Mouse (Mus musculus) gastrocnemius, postnatal 10 days (tissue): ENCODE measurements around the gene Med12l. TPM values are rescaled to one million over a fixed set of nuclear protein-coding genes. Genes with fewer than 3 reads are reported as not detected.
"Not testable (repeated sequence)": the region's sequence is repeated elsewhere in the genome, so short reads cannot be mapped to it uniquely, and the experiment has no call there.

Source experiments
- DNase-seq: peaks from one replicate; pipeline ENCODE4 v3.0.0; 2021; ENCODE audit warnings: mixed read lengths
- total RNA-seq, 2 experiments: library from RNA; stranded (reverse); gene quantifications; 2 replicates each; pipeline ENCODE4 v1.2.3; 2021

Gene Med12l
- total RNA-seq, 2 experiments from 2014 or later: 2.7 to 3.0 TPM

DNA sequence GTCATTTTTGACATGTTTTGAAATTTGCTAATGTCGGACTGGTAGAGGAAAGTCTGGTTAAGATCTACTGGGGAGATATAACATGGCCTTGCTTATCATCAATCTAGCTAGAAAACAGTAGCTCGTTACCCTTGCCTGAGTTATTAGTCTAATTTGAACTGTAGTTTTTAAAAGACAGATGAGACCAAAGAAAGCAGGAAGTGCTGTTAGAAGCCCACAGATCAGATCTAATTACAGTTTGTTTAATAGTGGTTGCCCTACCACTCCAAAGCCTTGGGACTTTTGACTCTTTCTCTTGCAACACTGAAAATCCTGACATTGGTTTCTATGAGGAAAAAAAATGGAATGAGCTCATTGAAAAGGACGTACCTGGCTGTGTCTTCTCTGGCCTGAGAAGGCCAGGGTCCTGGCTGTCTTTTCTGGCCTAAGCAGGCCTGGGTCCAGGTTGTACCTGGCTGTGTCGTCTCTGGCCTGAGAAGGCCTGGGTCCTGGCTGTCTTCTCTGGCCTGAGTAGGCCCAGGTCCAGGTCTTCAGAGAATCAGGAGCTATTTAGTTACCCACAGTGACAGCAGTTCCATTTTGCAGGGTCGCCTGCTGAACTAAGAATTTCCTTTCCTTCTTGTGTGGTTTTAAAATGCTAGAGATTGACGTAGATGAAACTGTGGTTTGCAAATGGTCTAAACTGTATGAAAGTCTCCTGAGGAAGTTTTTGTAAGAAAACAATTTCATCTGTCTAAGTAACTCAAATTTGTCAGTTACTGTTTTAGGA, 95.8 kb downstream of the Med12l start, which contains the start of gene Gpr171:
Gpr171 (minus strand) TSS at position 604 of the 769 bp plus-strand sequence.
- DNase-seq: no peak

DNA sequence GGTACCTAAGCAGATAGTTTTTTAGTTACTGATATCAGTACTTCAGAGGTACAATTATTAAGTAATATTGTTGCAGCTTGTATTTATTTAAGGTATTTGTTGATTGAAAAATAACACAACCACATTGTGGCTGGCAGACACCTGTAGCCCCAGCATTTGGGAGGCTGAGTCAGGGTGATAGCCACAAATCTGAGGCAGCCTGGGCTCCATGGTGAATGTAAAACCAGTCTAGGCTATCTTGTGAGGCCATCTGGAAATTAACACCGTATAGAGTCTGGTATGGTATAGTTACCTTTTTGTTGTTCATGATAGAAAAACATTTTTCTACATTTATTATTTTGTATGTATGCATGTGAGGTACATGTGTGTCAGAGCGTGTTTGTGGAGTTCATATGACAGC, 96.5 kb downstream of the Med12l start:
- no peak for DNase-seq

DNA sequence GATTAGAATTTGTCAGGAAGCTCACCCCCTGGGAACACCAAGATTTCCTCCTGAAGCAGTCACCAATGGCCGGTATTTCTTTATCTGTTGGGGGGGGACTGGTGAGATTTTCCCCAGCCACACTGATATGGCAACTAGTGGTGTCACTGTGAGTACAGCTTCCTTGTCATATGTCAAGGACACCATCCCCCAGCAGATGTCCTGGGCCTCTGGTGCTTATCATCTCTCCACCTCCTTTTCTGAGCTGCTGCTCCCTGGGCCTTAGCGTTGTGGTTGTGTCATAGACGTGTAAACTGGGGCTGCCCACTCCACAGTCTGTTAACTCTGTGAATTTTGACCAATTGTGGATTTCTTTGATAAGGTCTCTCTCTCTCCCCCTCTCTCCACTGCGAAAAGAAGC, 98.8 kb downstream of the Med12l start:
- DNase-seq: no peak

DNA sequence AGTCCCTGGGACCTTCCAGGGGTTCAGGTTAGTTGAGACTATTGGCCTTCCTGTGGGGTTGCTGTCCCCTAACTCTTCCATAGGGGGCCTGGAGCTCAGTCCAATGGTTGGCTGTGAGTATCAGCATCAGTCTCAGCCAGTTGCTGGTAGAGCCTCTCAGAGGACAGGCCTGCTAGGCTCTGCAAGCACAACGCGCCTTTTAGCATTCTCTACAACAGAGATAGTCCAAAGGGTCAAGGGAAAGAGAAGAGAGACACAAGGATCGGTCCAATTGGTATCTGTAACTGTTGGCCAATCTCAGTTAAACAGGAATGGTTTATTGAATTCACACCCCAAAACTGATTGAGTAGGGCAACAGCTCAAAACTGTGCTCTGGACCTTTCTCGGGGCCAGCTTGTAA, 101.8 kb downstream of the Med12l start:
- DNase-seq: no peak

DNA sequence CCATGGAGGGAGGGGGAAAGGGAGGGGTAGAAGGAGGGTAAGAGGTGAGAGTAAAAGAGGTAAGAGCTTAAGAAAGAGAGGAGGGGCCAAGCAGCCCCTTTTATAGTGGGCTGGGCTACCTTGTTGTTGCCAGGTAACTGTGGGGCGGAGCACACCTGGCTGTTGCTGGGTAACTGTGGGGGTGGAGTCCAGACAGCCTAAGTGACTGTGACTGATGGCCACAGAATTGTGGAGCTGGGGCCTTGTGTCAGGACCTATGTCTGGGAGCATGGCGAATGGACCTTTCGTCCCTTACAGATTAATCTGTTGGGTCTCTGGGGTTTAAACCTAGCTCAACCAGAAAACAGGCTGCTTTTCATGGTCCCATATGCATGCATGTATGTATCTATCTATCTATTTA, 104.2 kb downstream of the Med12l start:
- not testable (repeated sequence) for DNase-seq

DNA sequence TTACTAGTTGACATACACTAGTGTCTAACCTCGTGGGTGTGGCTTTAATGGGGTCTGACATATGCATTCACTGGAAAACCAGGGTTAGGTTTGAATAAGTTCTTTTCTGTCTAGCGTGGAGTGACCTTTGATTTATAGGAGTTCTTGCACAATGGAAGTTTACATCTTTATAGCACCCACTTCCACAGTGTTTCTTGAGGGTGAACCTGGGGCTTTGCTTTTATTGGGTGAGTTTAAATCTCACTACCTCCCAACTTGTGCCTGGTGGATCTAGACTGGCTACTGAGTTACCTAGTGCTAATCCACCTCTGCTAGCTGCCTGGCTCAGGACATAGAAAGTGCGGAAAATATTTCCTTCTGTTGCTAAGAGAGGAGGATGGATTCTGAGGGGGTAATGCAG, 106.3 kb downstream of the Med12l start:
- no peak for DNase-seq

DNA sequence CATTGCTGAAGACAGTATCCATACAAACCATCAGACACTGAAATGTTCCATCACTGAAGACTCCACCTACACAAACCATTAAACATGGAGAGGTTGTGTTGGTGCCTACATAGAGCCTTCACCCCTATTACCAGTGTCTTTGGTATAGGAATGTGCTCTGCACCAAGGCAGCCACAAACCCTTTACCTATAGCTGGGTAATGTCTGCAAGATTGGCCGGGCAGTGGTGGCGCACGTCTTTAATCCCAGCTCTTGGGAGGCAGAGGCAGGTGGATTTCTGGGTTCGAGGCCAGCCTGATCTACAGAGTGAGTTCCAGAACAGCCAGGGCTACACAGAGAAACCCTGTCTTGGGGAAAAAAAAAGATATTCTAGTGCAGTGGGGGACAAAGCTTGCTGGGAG, 107.7 kb downstream of the Med12l start:
- DNase-seq: not testable (repeated sequence)

DNA sequence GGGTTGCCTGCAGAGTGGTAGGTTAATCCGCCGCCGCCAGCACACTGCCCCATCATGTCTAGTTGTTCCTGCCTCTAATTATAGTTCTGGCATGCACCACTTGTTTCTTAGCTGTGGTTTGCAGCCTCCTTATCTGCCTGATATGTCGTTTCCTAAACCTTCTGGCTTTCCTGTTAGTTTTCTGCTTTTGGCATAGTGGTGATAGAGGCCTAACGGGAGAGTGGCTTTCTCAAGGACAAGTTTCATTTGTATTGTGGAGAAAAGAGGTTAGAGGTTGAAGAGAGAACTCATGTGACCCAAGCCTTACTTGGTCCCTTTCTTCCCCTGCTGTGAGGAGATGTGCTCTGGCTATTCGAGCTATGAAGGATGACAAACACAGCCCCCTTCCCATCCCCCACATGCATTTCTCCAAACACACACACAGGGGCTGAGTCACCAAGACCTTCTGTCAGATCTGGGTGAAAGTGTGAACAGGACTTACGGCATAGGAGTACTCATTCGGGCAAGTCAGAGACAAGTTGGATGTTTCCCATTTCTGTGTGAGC, 108.4 kb downstream of the Med12l start:
- DNase-seq: no peak

DNA sequence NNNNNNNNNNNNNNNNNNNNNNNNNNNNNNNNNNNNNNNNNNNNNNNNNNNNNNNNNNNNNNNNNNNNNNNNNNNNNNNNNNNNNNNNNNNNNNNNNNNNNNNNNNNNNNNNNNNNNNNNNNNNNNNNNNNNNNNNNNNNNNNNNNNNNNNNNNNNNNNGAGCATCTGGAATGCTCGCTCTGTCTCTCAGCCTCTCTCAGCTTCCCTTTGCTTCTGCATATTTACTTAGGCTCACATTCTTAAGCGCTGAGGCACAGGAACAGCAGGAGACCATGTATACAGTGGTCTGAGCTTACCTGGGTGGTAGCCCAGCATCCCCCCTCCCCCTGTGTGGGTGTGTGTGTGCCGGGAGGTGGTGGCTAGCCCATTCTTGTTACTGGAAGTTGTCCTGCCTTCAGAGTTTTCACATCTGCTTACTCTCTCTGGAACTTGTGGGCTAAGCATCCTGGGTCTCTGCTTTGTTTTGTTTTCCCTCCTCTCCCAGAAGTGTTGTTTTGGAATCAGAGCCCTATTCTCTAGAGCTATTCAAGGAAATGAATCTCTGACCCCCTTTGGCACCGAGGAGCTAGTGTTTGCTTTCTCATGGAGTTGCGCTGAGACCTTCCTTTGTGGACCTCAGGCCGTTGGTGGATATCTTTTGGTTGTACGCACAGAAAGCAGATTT, 115.6 kb downstream of the Med12l start:
- no peak for DNase-seq

DNA sequence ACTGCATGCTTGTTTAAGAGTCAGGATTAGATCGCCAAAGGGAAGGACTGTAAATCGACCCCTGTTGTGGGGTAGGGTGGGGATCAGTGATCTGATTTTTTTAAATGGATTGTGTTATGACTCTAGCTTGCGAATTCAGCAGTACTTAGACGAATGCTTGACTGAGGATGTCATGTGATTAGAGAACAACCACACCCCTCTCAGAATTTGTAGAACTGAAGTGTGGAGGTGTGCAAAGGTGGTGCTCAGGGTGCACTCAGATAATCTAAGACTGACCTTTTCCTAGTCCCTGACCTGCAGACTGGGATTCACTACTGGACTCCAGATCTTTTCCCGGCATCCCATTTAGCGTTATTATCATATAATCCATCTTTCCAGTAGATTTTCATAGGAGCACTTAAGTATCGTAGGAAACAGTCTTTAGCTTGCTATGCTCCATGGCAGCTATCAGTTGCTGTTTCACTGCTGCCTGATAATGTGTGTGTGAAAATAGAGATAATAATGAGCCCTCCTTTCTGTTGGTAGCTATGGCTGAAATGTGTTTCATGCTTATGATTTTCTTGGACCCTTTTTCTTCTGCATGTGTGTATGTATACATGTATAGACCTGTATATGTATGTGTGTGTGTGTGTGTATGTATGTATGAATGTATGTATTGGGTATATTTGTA, 116.3 kb downstream of the Med12l start:
- no peak for DNase-seq

DNA sequence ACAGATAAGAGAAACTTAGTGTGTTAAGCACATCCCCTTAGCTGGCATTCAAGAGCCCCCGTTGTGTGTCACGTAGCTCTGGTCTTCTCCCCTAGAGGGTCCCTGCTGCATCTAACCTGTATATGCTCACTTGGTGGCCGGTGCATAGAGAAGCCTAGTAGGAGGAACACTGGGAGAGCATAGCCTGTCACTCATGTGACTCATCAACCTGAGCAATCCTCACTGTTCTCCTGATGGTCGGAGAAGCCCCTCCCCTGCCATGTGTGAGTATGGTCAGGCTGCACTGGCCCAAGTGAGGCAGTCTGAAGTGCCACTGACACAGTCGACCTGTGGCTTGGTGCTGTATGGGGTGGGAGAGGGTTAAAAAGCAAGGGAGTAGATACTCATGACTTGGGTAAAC, 119.4 kb downstream of the Med12l start:
- no peak for DNase-seq

DNA sequence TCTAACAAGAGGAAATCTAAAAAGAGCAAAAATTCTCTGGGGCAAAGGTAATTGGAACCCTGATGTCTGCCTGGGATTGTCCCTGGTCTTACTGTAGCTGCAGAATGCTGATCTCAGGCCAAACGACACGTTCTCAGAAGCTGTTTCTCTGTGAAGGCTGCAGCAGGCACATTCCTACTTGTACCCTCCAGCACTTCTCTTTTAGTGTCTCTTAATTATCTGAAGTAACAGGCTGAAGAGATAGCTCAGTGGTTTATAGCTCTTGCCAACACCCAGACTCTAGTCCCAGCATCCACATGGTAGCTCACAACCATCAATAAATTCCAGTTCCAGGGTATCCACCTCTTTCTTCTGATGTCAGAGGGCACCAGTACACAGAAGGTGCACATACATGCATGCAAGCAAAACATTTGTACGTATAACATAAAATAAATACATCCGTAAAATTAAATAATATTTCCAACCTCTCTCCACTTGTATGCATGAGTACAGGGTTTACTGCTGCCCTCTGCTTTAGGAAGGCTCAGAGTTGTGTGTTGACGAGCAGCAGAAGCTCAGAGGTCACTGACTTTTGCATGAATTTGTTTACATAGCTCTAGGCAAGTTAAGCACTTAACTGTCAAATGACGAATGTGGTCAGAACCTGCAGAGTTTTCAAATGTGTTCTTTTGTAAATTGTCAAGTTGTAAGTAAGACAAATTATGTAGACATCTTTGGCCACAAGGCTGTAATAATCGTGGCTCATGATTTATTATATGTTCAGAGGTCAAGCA, 120.3 kb downstream of the Med12l start:
- DNase-seq: no peak

DNA sequence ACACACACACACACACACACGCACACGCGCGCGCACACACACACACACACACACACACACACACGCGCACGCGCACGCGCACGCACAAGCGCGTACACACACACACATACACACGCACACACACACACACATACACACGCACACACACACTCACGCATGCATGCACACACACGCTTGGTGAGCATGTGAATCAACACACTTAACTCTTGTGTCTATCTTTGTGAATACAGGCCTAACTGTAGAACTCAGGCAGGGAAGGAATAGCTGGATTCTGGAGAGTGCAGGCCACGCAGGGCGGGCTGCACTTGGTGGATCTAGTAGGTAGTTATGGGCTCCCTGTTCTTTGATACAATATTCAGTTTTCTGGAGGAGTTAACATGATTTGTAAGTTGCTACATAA, 123.1 kb downstream of the Med12l start:
- no peak for DNase-seq

DNA sequence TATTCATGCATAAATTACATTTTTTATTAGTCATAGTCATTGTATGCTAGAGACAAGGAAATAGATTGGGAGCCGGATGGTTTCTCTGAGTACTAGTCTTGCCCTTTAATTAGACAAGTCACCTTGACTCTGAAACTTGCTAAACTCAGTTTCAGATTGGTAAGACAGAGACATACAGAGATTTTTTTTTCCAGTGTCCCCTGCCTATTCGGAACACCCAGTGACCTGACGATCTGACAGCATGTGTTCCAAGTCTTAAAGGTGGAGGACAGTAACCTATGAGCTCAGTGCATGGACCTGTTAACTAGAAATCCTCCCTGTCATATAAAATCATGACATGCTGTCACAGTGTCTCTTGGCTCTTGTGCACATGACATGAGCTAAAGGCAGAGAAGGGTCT, 123.9 kb downstream of the Med12l start:
- DNase-seq: no peak

DNA sequence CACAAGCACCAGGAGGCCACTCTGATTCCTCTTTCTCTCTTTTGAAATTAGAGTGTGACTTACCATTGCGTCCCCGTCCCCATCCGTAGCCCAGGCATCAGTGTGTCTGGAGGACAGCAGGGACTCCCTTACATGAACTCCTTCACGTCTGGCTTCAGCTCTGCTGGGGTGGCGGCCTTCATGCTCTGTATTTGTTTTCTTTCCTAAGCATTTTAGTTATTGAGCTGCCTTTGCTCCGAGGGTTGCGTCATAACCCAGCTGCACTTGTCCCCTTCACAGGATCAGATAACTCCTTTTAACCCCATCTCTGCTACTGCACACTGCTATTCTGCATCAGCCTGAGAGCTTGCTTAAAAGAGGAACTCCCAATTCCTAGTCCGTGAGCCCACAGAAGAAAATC, 124.8 kb downstream of the Med12l start:
- DNase-seq: peak; percentile 17

DNA sequence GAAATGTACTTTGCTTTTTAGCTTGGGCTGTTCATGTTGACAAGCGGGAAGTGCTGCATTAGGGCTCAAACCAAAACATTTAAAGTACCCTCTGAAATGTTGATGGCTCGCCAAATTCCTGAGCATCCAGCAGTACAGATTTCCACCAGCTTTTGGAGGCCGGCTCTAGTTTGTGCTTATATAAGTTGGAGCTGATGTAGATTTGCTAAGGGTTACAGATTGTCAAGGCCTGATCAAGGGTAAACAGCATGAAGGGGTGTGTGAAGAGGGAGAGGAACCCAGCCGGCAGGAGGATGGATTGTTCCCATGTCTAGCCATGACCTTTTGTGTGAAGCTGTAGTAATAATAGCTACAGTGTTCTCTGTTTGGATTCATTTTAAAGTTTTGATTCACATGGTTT, 125.5 kb downstream of the Med12l start:
- no peak for DNase-seq

DNA sequence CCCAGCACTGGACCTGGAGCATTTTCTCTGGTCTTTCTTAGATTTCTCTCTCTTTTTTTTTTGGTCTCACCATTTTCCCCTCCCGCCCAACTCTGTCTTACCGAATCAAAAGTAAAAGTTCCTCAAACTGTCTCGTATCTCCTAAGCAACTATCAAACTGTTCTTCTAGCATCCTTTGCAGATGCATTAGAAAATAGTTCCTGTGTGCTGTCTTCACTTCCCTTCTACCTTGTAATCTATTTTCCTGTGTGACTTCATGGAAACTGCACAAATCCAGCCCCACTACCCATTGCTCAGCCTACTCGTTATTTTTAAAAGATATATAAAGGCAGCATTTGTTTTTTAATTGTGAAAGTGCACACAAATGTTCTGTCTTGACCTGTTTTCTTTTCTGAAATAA, 126.3 kb downstream of the Med12l start:
- no peak for DNase-seq

DNA sequence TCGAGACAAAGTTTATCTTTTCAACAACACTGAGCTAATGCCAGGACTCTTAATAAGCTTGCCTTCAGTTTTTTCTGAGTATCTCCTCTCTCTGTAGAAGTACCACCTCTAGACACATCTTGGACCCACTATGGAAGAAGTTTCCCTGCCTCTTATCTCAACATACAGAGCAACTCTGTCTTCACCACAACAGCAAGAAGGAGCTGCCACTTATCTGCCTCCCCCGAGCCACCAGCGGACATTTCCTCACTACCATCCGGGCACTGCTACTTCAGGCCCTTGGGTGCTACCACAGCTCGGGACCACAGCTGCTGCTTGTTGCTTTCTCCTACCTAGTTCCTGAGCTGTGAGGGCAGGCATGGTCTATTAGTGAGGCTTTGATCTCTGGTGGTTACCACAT, 127.6 kb downstream of the Med12l start:
- no peak for DNase-seq

DNA sequence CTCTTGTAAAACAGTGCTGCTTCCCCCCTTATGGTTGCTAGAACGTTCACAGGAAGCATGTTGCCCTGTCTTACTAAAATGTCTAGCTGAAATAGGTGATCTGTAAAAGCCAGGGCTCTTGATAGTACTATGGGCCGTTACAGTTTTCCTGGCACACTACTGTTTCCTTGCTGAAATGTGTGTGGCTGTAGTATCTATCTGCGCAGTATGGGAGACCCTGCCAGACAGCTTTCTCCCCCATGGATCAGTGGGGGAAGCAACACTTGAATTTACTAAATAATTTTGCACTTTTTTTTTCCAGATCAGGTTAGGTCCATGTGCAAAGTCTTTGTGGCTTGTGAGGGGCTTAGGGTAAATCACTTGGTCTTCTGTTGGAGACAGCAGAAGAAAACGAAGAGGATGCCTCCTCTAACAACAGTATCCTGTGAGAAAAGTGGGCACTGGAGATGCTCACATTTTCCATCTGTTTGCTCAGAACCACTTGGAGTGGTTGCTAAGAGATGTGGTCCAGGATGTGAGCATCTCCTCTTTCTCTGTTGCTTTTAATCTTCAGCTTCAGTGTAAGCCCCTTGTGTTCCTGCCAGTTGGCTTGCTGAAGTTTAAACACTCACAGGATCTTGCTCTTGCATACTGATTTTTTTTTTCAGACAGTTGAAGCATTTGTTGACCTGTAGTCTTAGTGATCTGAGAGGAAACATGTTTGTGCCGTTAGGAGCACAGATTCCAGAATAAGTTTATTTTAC, 130.5 kb downstream of the Med12l start:
- DNase-seq: no peak

DNA sequence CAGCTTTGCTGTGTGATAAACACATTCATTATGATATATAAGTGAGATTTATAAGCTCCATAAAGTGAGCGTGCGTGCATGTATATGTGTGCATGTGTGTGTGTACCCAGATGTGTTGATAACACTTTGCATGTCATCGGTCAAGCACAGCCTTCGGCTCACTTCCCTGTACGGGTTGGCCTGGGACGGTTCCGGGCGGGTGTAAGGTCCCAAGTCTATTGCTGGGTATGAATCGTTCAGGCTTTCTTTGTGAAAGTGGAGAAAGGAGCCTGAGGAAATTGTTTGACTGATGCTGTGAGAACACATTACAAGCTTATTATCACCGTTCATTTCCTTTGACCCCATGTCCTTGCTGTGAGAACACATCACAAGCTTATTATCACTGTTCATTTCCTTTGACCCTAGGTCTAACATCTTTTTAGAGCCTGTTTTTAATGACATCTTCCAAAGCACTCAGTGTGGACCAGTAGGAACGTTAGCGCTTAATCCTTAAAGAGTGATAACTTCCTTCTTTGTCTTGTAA, 133.4 kb downstream of the Med12l start:
- no peak for DNase-seq

DNA sequence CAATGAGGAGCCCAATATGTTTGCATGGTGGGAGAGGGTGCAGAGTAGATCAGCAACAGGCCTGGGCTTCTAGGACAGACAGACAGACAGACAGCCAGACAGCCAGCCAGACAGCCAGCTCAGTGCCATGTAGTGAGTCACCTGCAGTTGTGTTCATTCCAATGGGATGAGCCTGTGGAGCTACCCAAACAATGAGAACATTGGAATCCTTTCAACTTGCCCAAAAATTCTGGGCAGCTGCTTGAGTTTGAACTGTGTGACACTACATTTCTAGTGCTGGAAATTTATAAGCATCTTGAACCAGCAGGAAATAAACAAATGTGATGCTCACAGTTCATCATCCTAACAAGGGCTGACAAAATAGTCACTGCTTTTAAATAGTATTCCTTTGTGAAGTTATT, 134.0 kb downstream of the Med12l start:
- DNase-seq: no peak
